Comparison of ENCODE assay signal across 8 mouse cellular contexts in the genomic region with DNA sequence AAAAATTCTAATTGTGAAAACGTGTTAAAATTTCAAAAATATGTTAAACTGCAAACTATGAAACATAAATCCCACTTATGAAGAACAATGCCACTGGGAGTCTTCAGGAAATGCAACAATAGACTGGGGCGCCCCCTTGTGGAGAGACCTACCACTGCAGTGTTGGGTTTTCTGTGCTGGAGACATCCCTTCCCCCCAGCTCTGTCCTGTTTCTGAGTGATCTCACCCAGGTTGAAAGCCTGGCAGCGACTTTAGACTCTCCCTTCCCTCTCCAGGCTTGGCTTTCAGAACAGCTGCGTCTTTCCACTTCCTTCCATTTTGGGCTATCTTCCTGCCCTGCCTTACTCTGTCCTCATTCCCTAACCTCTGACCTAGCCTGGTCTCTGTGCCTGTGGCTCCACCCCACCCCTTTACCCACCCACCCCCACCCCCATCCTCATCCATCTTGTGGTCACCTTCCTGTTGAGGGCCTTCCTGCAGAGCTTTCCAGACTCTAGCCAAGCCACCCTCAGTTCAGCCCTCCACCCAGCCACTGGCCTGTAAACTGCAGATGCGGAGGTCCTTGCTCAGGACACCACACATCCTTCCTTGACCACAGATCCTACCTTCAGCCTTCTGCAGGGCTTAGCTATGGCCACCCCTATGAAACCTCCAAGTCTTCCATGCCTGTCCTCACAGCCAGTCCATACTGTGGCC. TPM values are rescaled to one million over a fixed set of nuclear protein-coding genes. Genes with fewer than 3 reads are reported as not detected.
A peak's percentile ranks its signal among the peaks of the same experiment; 100 is the strongest.
DNase-seq lines count a peak whose midpoint lies in the region; ATAC-seq and TF ChIP-seq lines count a peak whose summit lies in the region.

No protein-coding gene starts in this region.

- peak; percentile 25; the same call in 1 of the 2 replicates for ATAC-seq in heart, embryonic 16.5 days (replicated peaks; ENCODE audit: extremely low read depth, insufficient read depth, low FRiP score)
- ATAC-seq in lung, embryonic 14.5 days (ENCODE audit: insufficient read depth) = peak; percentile 58

- H3K27ac ChIP-seq in heart, embryonic 16.5 days (ENCODE audit: low read length) = no peak overlapping the region; the same call in 1 of the 2 replicates
- H3K27ac ChIP-seq in lung, embryonic 14.5 days (ENCODE audit: low read depth) = 0 out of 2 replicates have a peak overlapping the region, but pooled peaks have one; percentile 18

- TF ChIP-seq CTCF in lung, embryonic 14.5 days (IDR thresholded peaks at IDR 0.05; ENCODE audit: low read depth) = peak; percentile 94

- no peaks in the 10 kb centered on the region for H3K36me3 ChIP-seq in heart, embryonic 16.5 days (ENCODE audit: control insufficient read depth, insufficient read depth)
- H3K36me3 ChIP-seq in lung, embryonic 14.5 days (ENCODE audit: insufficient read depth) = no peaks in the 10 kb centered on the region

- no peaks in the 10 kb centered on the region for H3K9me3 ChIP-seq in heart, embryonic 16.5 days (replicated peaks; ENCODE audit: control insufficient read depth, low read length)
- H3K9me3 ChIP-seq in lung, embryonic 14.5 days (ENCODE audit: low read depth, low read length) = no peaks in the 10 kb centered on the region

- peaks cover 16% of the 10 kb centered on the region for H3K27me3 ChIP-seq in heart, embryonic 16.5 days (ENCODE audit: control insufficient read depth, insufficient read depth, low read length)
- no peaks in the 10 kb centered on the region; the same call in 1 of the 2 replicates for H3K27me3 ChIP-seq in lung, embryonic 14.5 days (ENCODE audit: insufficient read depth, low read length)

- peaks cover 6% of the 10 kb centered on the region; the same call in 1 of the 2 replicates for H3K4me1 ChIP-seq in heart, embryonic 16.5 days (ENCODE audit: control insufficient read depth, insufficient read depth, low read length)
- no peaks in the 10 kb centered on the region for H3K4me1 ChIP-seq in lung, embryonic 14.5 days (ENCODE audit: insufficient read depth)

- no peak overlapping the region for H3K4me3 ChIP-seq in heart, embryonic 16.5 days (ENCODE audit: low read length)
- no peak overlapping the region for H3K4me3 ChIP-seq in lung, embryonic 14.5 days (ENCODE audit: low read depth, low read length)

- 17% methylated on average over 5 of the region's 5 CpGs for WGBS in heart, embryonic 16.5 days
- 15% methylated on average over 5 of the region's 5 CpGs for WGBS in lung, embryonic 14.5 days

- H3K4me2 ChIP-seq in heart, embryonic 16.5 days (ENCODE audit: low read depth, low read length) = no peak overlapping the region
- H3K4me2 ChIP-seq in lung, embryonic 14.5 days = no peak overlapping the region

- no peak overlapping the region for H3K9ac ChIP-seq in heart, embryonic 16.5 days (ENCODE audit: low read length)
- no peak overlapping the region for H3K9ac ChIP-seq in lung, embryonic 14.5 days

- DNase-seq in CD4-positive helper T cell, adult 2 months (ENCODE audit: low read depth, low spot score) = peak; percentile 80
- DNase-seq in adrenal gland, adult 8-10 months = peak; percentile 82
- DNase-seq in embryo, embryonic 11 days = peak; percentile 84
- peak; percentile 93 for DNase-seq in kidney, postnatal 4 days
- peak; percentile 91 for DNase-seq in lung, embryonic 14.5 days
- DNase-seq in retina, postnatal 7 days (ENCODE audit: low read depth, low spot score) = peak; percentile 70
- DNase-seq in thymus, postnatal 4 days = peak; percentile 91

RNA-seq across cellular contexts. Expression of a gene that starts 5.2 kb away (rescaled TPM):
- 10 to 100 TPM; 58.4 to 85.4 (median 71.3) TPM for total RNA-seq in adrenal gland, adult 8-10 months (2022)
- 61.5 and 73.6 TPM in 2 replicates for polyA plus RNA-seq in heart, embryonic 16.5 days (2015; fragmentation: Nextera tagmentation; extraction: Ambion mirVana)
- polyA plus RNA-seq in lung, embryonic 14.5 days (2014; fragmentation: Nextera tagmentation; extraction: Ambion mirVana) = 32.7 and 36.7 TPM in 2 replicates

RNA-seq across cellular contexts. Expression of a gene that starts 6.8 kb away (rescaled TPM):
- total RNA-seq in adrenal gland, adult 8-10 months (2022) = under 1 TPM; 0.43 to 0.78 (median 0.46) TPM
- not detected in 2 replicates for polyA plus RNA-seq in heart, embryonic 16.5 days (2015; fragmentation: Nextera tagmentation; extraction: Ambion mirVana)
- polyA plus RNA-seq in lung, embryonic 14.5 days (2014; fragmentation: Nextera tagmentation; extraction: Ambion mirVana) = 0.17 TPM in 1 of 2 replicates, not detected in the other

RNA-seq across cellular contexts. Expression of a gene that starts 10.1 kb away (rescaled TPM):
- total RNA-seq in adrenal gland, adult 8-10 months (2022) = 1 to 10 TPM in 2 of 4 experiments, under 1 TPM in 2; 0.20 to 2.2 (median 0.97) TPM
- polyA plus RNA-seq in heart, embryonic 16.5 days (2015; fragmentation: Nextera tagmentation; extraction: Ambion mirVana) = 0.06 and 0.21 TPM in 2 replicates
- polyA plus RNA-seq in lung, embryonic 14.5 days (2014; fragmentation: Nextera tagmentation; extraction: Ambion mirVana) = 0.11 TPM in 1 of 2 replicates, not detected in the other

RNA-seq across cellular contexts. Expression of a gene that starts 17.1 kb away (rescaled TPM):
- total RNA-seq in adrenal gland, adult 8-10 months (2022) = 1 to 10 TPM; 1.1 to 3.5 (median 1.9) TPM
- 5.2 and 7.3 TPM in 2 replicates for polyA plus RNA-seq in heart, embryonic 16.5 days (2015; fragmentation: Nextera tagmentation; extraction: Ambion mirVana)
- 24.6 and 27.0 TPM in 2 replicates for polyA plus RNA-seq in lung, embryonic 14.5 days (2014; fragmentation: Nextera tagmentation; extraction: Ambion mirVana)

RNA-seq across cellular contexts. Expression of a gene that starts 32.2 kb away (rescaled TPM):
- 1 to 10 TPM in 1 of 4 experiments, under 1 TPM in 3; 0.15 to 1.5 (median 0.62) TPM for total RNA-seq in adrenal gland, adult 8-10 months (2022)
- 0.89 and 1.1 TPM in 2 replicates for polyA plus RNA-seq in heart, embryonic 16.5 days (2015; fragmentation: Nextera tagmentation; extraction: Ambion mirVana)
- 4.7 and 5.8 TPM in 2 replicates for polyA plus RNA-seq in lung, embryonic 14.5 days (2014; fragmentation: Nextera tagmentation; extraction: Ambion mirVana)
